ENCODE assay signal across 17 mouse cellular contexts in the genomic region with DNA sequence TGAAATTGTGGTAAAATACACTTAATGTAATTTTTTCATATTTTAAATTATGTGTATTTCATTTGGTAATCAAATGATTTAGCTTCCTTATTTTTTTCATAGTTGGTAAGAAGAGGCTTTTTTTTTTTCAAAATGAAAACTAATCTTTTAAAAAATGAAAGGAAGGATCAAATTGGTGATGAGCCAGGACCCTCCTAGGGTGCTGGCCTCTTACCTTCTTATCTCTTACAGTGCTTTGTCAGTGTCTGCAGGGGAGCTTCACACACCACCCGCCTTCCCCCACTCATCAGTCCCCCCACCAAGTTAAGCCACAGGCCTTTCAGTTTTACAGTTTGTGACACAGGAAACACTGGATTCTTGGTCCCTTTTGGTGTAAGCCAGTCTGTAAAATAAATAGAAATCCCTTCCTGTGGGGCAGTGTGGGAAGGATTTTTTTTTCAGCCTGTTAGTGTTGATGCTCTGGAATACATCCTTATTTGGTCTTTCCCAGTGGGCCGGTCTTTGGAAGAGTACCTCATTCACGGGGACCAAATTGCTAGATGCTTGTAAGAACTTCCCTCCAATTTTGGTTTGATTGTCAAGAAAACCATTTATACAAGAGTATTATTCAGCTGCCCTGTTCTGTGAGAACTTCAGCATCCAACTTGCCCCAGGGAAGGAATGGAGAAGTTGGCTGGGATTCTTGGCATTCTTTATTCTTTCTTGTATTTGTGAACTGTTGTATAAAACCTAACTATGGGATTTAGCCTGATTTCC.
DNase-seq lines count a peak whose midpoint lies in the region; ATAC-seq and TF ChIP-seq lines count a peak whose summit lies in the region.
"Had no signal": no experiment of that assay in that cellular context is flagged by ENCODE, and none has a peak within 500 bp of the region (broad histone marks: within the 10 kb centered on the region; RNA-seq: fewer than 3 reads in every experiment).

No protein-coding gene starts in this region.

- no peaks in the 10 kb centered on the region for H3K4me1 ChIP-seq in hindbrain, embryonic 14.5 days (replicated peaks; ENCODE audit: control insufficient read depth, insufficient read depth, low read length)
- H3K4me1 ChIP-seq in hindbrain, embryonic 11.5 days (replicated peaks; ENCODE audit: control insufficient read depth, insufficient read depth, low read length): no peaks in the 10 kb centered on the region
- no peaks in the 10 kb centered on the region for H3K4me1 ChIP-seq in ES-E14 (ENCODE audit: control insufficient read depth in 2 of 2, insufficient read depth in 2 of 2, low read length in 2 of 2, poor library complexity in 1 of 2)
- no peaks in the 10 kb centered on the region for H3K4me1 ChIP-seq in embryonic facial prominence, embryonic 14.5 days (ENCODE audit: control insufficient read depth, insufficient read depth, low read length)
- H3K4me1 ChIP-seq: hindbrain, embryonic 12.5 days; neural tube, embryonic 13.5 days had no signal

- no peak for DNase-seq in hindbrain, embryonic 14.5 days (ENCODE audit: low spot score)
- no peak for DNase-seq in hindbrain, embryonic 11.5 days (ENCODE audit: low spot score)
- DNase-seq in 416B (ENCODE audit: low read depth): peak; percentile 9
- DNase-seq in ES-E14 (ENCODE audit: low read depth, low spot score): peak; percentile 12
- DNase-seq in embryonic facial prominence, embryonic 14.5 days (ENCODE audit: low spot score): peak; percentile 74
- no peak for DNase-seq in layer of hippocampus, postnatal 36 days
- DNase-seq in adipocyte (ENCODE audit: low spot score): no peak
- DNase-seq: adrenal gland, postnatal 25 days; cerebellum, postnatal 36 days; gastrocnemius, postnatal 10 days; right cerebral cortex, postnatal 4 days had no signal

- H3K4me3 ChIP-seq in hindbrain, embryonic 14.5 days (replicated peaks; ENCODE audit: low read length): no peak overlapping the region
- no peak overlapping the region for H3K4me3 ChIP-seq in hindbrain, embryonic 11.5 days (ENCODE audit: low read depth, low read length)
- H3K4me3 ChIP-seq in ES-E14 (ENCODE audit: insufficient read depth in 1 of 2, low read depth in 1 of 2, low read length in 2 of 2, poor library complexity in 1 of 2, severe bottlenecking in 1 of 2): no peak overlapping the region
- H3K4me3 ChIP-seq in embryonic facial prominence, embryonic 14.5 days (ENCODE audit: low read depth, low read length): no peak overlapping the region
- H3K4me3 ChIP-seq: hindbrain, embryonic 12.5 days; liver, embryonic 12.5 days; neural tube, embryonic 13.5 days had no signal

- no peaks in the 10 kb centered on the region for H3K27me3 ChIP-seq in hindbrain, embryonic 14.5 days (ENCODE audit: control insufficient read depth, insufficient read depth, low read length)
- no peaks in the 10 kb centered on the region for H3K27me3 ChIP-seq in hindbrain, embryonic 11.5 days (ENCODE audit: control insufficient read depth, insufficient read depth, low read length)
- H3K27me3 ChIP-seq in embryonic facial prominence, embryonic 14.5 days (replicated peaks; ENCODE audit: control insufficient read depth, insufficient read depth, low read length): no peaks in the 10 kb centered on the region
- H3K27me3 ChIP-seq: CH12.LX; hindbrain, embryonic 12.5 days; liver, embryonic 12.5 days; neural tube, embryonic 13.5 days had no signal

- no peak overlapping the region for H3K9ac ChIP-seq in hindbrain, embryonic 14.5 days
- H3K9ac ChIP-seq in hindbrain, embryonic 11.5 days (ENCODE audit: low read depth, low read length): no peak overlapping the region
- H3K9ac ChIP-seq in ES-E14 (ENCODE audit: insufficient read depth, low read depth, low read length, poor library complexity, severe bottlenecking): no peak overlapping the region
- H3K9ac ChIP-seq in embryonic facial prominence, embryonic 14.5 days (ENCODE audit: low read depth, low read length): no peak overlapping the region
- H3K9ac ChIP-seq: hindbrain, embryonic 12.5 days; liver, embryonic 12.5 days; neural tube, embryonic 13.5 days had no signal

- H3K9me3 ChIP-seq in hindbrain, embryonic 14.5 days (ENCODE audit: control insufficient read depth, low read length): no peaks in the 10 kb centered on the region
- H3K9me3 ChIP-seq in hindbrain, embryonic 11.5 days (ENCODE audit: control insufficient read depth, low read length): no peaks in the 10 kb centered on the region
- no peaks in the 10 kb centered on the region for H3K9me3 ChIP-seq in ES-E14 (ENCODE audit: control insufficient read depth, insufficient read depth, low read depth, low read length)
- H3K9me3 ChIP-seq in embryonic facial prominence, embryonic 14.5 days (ENCODE audit: control insufficient read depth, low read length): no peaks in the 10 kb centered on the region
- H3K9me3 ChIP-seq: hindbrain, embryonic 12.5 days; liver, embryonic 12.5 days; neural tube, embryonic 13.5 days had no signal

- in situ Hi-C loops in ES-E14 (cut with MboI; ENCODE audit: low sequenced_read_pairs in 2 of 2, unreplicated experiment in 2 of 2): no loop called here

- H3K27ac ChIP-seq in hindbrain, embryonic 14.5 days: 0 out of 2 replicates have a peak overlapping the region, but pooled peaks have one; percentile 1
- H3K27ac ChIP-seq in hindbrain, embryonic 11.5 days (ENCODE audit: low read depth, low read length): no peak overlapping the region
- peak overlapping the region; percentile 28; the same call in 1 of the 2 replicates for H3K27ac ChIP-seq in ES-E14 (ENCODE audit: insufficient read depth, low read depth, low read length, poor library complexity, severe bottlenecking)
- H3K27ac ChIP-seq in embryonic facial prominence, embryonic 14.5 days (replicated peaks; ENCODE audit: low read depth, low read length): no peak overlapping the region; the same call in 1 of the 2 replicates
- H3K27ac ChIP-seq: hindbrain, embryonic 12.5 days; liver, embryonic 12.5 days; neural tube, embryonic 13.5 days had no signal

- H3K36me3 ChIP-seq in hindbrain, embryonic 14.5 days (replicated peaks; ENCODE audit: control insufficient read depth, insufficient read depth): peaks cover 5% of the 10 kb centered on the region; the same call in 1 of the 2 replicates
- no peaks in the 10 kb centered on the region for H3K36me3 ChIP-seq in hindbrain, embryonic 11.5 days (ENCODE audit: control insufficient read depth, insufficient read depth, low read length)
- H3K36me3 ChIP-seq in ES-E14 (ENCODE audit: control insufficient read depth, insufficient read depth, low read length, poor library complexity, severe bottlenecking): no peaks in the 10 kb centered on the region; the same call in none of the 2 replicates
- peaks cover 6% of the 10 kb centered on the region; the same call in 1 of the 2 replicates for H3K36me3 ChIP-seq in embryonic facial prominence, embryonic 14.5 days (ENCODE audit: control insufficient read depth, insufficient read depth, low read length)

- WGBS in hindbrain, embryonic 14.5 days: 44% methylated on average over 3 of the region's 3 CpGs
- WGBS in hindbrain, embryonic 11.5 days: 48% methylated on average over 3 of the region's 3 CpGs
- 34% methylated on average over 3 of the region's 3 CpGs for WGBS in embryonic facial prominence, embryonic 14.5 days

- no peak overlapping the region for H3K4me2 ChIP-seq in hindbrain, embryonic 14.5 days (replicated peaks)
- no peak overlapping the region for H3K4me2 ChIP-seq in hindbrain, embryonic 11.5 days (replicated peaks; ENCODE audit: low read depth, low read length)
- 0 out of 2 replicates have a peak overlapping the region, but pooled peaks have one; percentile 7 for H3K4me2 ChIP-seq in embryonic facial prominence, embryonic 14.5 days (ENCODE audit: low read depth, low read length)
- H3K4me2 ChIP-seq: heart, embryonic 11.5 days; hindbrain, embryonic 12.5 days; liver, embryonic 12.5 days; neural tube, embryonic 13.5 days had no signal

- ATAC-seq in hindbrain, embryonic 14.5 days (ENCODE audit: low FRiP score): no peak
- ATAC-seq in hindbrain, embryonic 11.5 days (ENCODE audit: low FRiP score): no peak
- no peak for ATAC-seq in embryonic facial prominence, embryonic 14.5 days (ENCODE audit: low read depth)
- ATAC-seq: intestine, embryonic 16.5 days; liver, embryonic 12.5 days had no signal

TF ChIP-seq in ES-E14, 5 proteins besides CTCF, POLR2A, EP300 and RAD21:
- no peak for TF ChIP-seq HCFC1 (IDR thresholded peaks at IDR 0.05; ENCODE audit: borderline replicate concordance, insufficient read depth, low read length)
- TF ChIP-seq MAFK (IDR thresholded peaks at IDR 0.05; ENCODE audit: insufficient read depth, low read depth, low read length): no peak
- no peak for TF ChIP-seq ZC3H11A (IDR thresholded peaks at IDR 0.05; ENCODE audit: borderline replicate concordance, low read depth, low read length)
- TF ChIP-seq ZNF384 (IDR thresholded peaks at IDR 0.05; ENCODE audit: low read depth, low read length): no peak
- no peak for TF ChIP-seq CHD2 (IDR thresholded peaks at IDR 0.05; ENCODE audit: low read depth, low read length)
TF ChIP-seq in ES-E14: peak in this region for 0.

Comparison
In these comparisons a context has a peak if more than half of its experiments do, and no peak if none do; other contexts are left out.
1. H3K27ac ChIP-seq: peak in hindbrain, embryonic 14.5 days (single experiment) and ES-E14 (single experiment); none in hindbrain, embryonic 11.5 days (single experiment) and embryonic facial prominence, embryonic 14.5 days (single experiment).
2. DNase-seq: peak in 416B (single experiment), ES-E14 (single experiment) and embryonic facial prominence, embryonic 14.5 days (single experiment); none in hindbrain, embryonic 14.5 days (single experiment), hindbrain, embryonic 11.5 days (single experiment), layer of hippocampus, postnatal 36 days (0 of 2) and adipocyte (single experiment).